Mouse (Mus musculus): ENCODE results near the gene Scand1. TPM values are rescaled to one million over a fixed set of nuclear protein-coding genes. Genes with fewer than 3 reads are reported as not detected.

The Scand1 gene
- polyA plus RNA-seq, 1 experiment from 2014 or later = 56.7 TPM

GRCm38 (mm10) chr2:156302063-156302462 is 10.4 kb downstream of the Scand1 start:
- Histone ChIP-seq H3K9ac (replicated peaks) (no peak overlapping the region), H3K36me3 (replicated peaks; ENCODE audit: insufficient read depth, low read length) (peaks cover 37% of the 10 kb centered on the region), H3K4me1 (ENCODE audit: insufficient read depth) (no peaks in the 10 kb centered on the region), H3K27ac (ENCODE audit: low read depth) (no peak overlapping the region), H3K4me3 (ENCODE audit: low read depth, low read length) (no peak overlapping the region), H3K27me3 (ENCODE audit: insufficient read depth, low read length) (no peaks in the 10 kb centered on the region), H3K9me3 (ENCODE audit: low read length) (no peaks in the 10 kb centered on the region), H3K4me2 (ENCODE audit: low read depth, low read length) (no peak overlapping the region)
- WGBS (ENCODE audit: insufficient replicate concordance) = 68% methylated on average over 4 of the region's 4 CpGs
- DNase-seq (no peak), ATAC-seq (no peak)
- TF ChIP-seq CTCF (IDR thresholded peaks at IDR 0.05; ENCODE audit: low read depth) = no peak
- TF ChIP-seq EP300 (IDR thresholded peaks at IDR 0.05; ENCODE audit: low read depth) = peak; percentile 52; the same call in 1 of the 2 replicates

- Histone ChIP-seq H3K36me3 (replicated peaks; ENCODE audit: insufficient read depth, low read length) (peaks cover 40% of the 10 kb centered on the region), H3K4me1 (ENCODE audit: insufficient read depth) (peaks cover 10% of the 10 kb centered on the region; the same call in 1 of the 2 replicates), H3K9me3 (ENCODE audit: low read length) (no peaks in the 10 kb centered on the region), H3K27me3 (ENCODE audit: insufficient read depth, low read length) (no peaks in the 10 kb centered on the region), H3K27ac (ENCODE audit: low read depth) (no peak overlapping the region), H3K4me3 (ENCODE audit: low read depth, low read length) (no peak overlapping the region), H3K9ac (replicated peaks) (no peak overlapping the region), H3K4me2 (ENCODE audit: low read depth, low read length) (no peak overlapping the region)
- DNase-seq (no peak), ATAC-seq (no peak)
- 80% methylated on average over 7 of the region's 7 CpGs for WGBS (ENCODE audit: insufficient replicate concordance)
- no peak for TF ChIP-seq EP300 (IDR thresholded peaks at IDR 0.05; ENCODE audit: low read depth)
- no peak for TF ChIP-seq CTCF (IDR thresholded peaks at IDR 0.05; ENCODE audit: low read depth)
Observed at GRCm38 (mm10) chr2:156298458-156298857, 14.0 kb downstream of the Scand1 start.

- no peak overlapping the region for H3K9ac ChIP-seq (replicated peaks)
- H3K4me1 ChIP-seq (ENCODE audit: insufficient read depth) = peaks cover 10% of the 10 kb centered on the region; the same call in 1 of the 2 replicates
- DNase-seq (no peak), ATAC-seq (no peak)
- H3K36me3 ChIP-seq (replicated peaks; ENCODE audit: insufficient read depth, low read length) = peaks cover 47% of the 10 kb centered on the region
- TF ChIP-seq CTCF (IDR thresholded peaks at IDR 0.05; ENCODE audit: low read depth) (no peak), EP300 (IDR thresholded peaks at IDR 0.05; ENCODE audit: low read depth) (no peak)
- H3K4me3 ChIP-seq (ENCODE audit: low read depth, low read length) = no peak overlapping the region
- no peak overlapping the region for H3K4me2 ChIP-seq (ENCODE audit: low read depth, low read length)
- no peaks in the 10 kb centered on the region for H3K27me3 ChIP-seq (ENCODE audit: insufficient read depth, low read length)
- WGBS (ENCODE audit: insufficient replicate concordance) = 72% methylated on average over 3 of the region's 3 CpGs
- no peaks in the 10 kb centered on the region for H3K9me3 ChIP-seq (ENCODE audit: low read length)
- H3K27ac ChIP-seq (ENCODE audit: low read depth) = no peak overlapping the region
Observed at GRCm38 (mm10) chr2:156297653-156298052, 14.9 kb downstream of the Scand1 start.

GRCm38 (mm10) chr2:156296190-156296589 is 16.3 kb downstream of the Scand1 start:
- ATAC-seq (peak; percentile 70), DNase-seq (no peak)
- Histone ChIP-seq H3K27ac (ENCODE audit: low read depth) (no peak overlapping the region), H3K4me2 (ENCODE audit: low read depth, low read length) (no peak overlapping the region), H3K27me3 (ENCODE audit: insufficient read depth, low read length) (no peaks in the 10 kb centered on the region), H3K9ac (replicated peaks) (no peak overlapping the region), H3K4me1 (ENCODE audit: insufficient read depth) (peaks cover 10% of the 10 kb centered on the region; the same call in 1 of the 2 replicates), H3K36me3 (replicated peaks; ENCODE audit: insufficient read depth, low read length) (peaks cover 37% of the 10 kb centered on the region), H3K4me3 (ENCODE audit: low read depth, low read length) (no peak overlapping the region), H3K9me3 (ENCODE audit: low read length) (no peaks in the 10 kb centered on the region)
- TF ChIP-seq EP300 (IDR thresholded peaks at IDR 0.05; ENCODE audit: low read depth) (no peak), CTCF (IDR thresholded peaks at IDR 0.05; ENCODE audit: low read depth) (no peak)
- WGBS (ENCODE audit: insufficient replicate concordance) = 75% methylated on average over 3 of the region's 3 CpGs

- no peaks in the 10 kb centered on the region for H3K9me3 ChIP-seq (ENCODE audit: low read length)
- peaks cover 10% of the 10 kb centered on the region; the same call in 1 of the 2 replicates for H3K4me1 ChIP-seq (ENCODE audit: insufficient read depth)
- TF ChIP-seq CTCF (IDR thresholded peaks at IDR 0.05; ENCODE audit: low read depth) (no peak), EP300 (IDR thresholded peaks at IDR 0.05; ENCODE audit: low read depth) (0 out of 2 replicates have a peak, but pooled peaks have one; percentile 12)
- WGBS (ENCODE audit: insufficient replicate concordance) = 71% methylated on average over 2 of the region's 2 CpGs
- H3K27me3 ChIP-seq (ENCODE audit: insufficient read depth, low read length) = no peaks in the 10 kb centered on the region
- no peak overlapping the region for H3K4me3 ChIP-seq (ENCODE audit: low read depth, low read length)
- DNase-seq (no peak), ATAC-seq (peak; percentile 79)
- H3K36me3 ChIP-seq (replicated peaks; ENCODE audit: insufficient read depth, low read length) = peaks cover 34% of the 10 kb centered on the region
- no peak overlapping the region for H3K9ac ChIP-seq (replicated peaks)
- H3K4me2 ChIP-seq (ENCODE audit: low read depth, low read length) = no peak overlapping the region
- H3K27ac ChIP-seq (ENCODE audit: low read depth) = no peak overlapping the region
Observed at GRCm38 (mm10) chr2:156295601-156296063, 16.9 kb downstream of the Scand1 start.

GRCm38 (mm10) chr2:156291998-156292397 is 20.5 kb downstream of the Scand1 start:
- 50% methylated on average over 1 of the region's 1 CpGs for whole genome bisulfite sequencing (ENCODE audit: insufficient replicate concordance)
- H3K27ac ChIP-seq (ENCODE audit: low read depth) = no peak overlapping the region
- H3K27me3 ChIP-seq (ENCODE audit: insufficient read depth, low read length) = no peaks in the 10 kb centered on the region
- no peak overlapping the region for H3K4me2 ChIP-seq (ENCODE audit: low read depth, low read length)
- H3K36me3 ChIP-seq (replicated peaks; ENCODE audit: insufficient read depth, low read length) = peaks cover 37% of the 10 kb centered on the region
- TF ChIP-seq EP300 (IDR thresholded peaks at IDR 0.05; ENCODE audit: low read depth) = no peak
- no peak for TF ChIP-seq CTCF (IDR thresholded peaks at IDR 0.05; ENCODE audit: low read depth)
- ATAC-seq (no peak), DNase-seq (no peak)
- no peak overlapping the region for H3K9ac ChIP-seq (replicated peaks)
- no peak overlapping the region for H3K4me3 ChIP-seq (ENCODE audit: low read depth, low read length)
- H3K4me1 ChIP-seq (ENCODE audit: insufficient read depth) = peaks cover 10% of the 10 kb centered on the region; the same call in 1 of the 2 replicates
- no peaks in the 10 kb centered on the region for H3K9me3 ChIP-seq (ENCODE audit: low read length)
